Mouse (Mus musculus): Measurements from ENCODE around the gene Sptbn2. TPM values are rescaled to one million over a fixed set of nuclear protein-coding genes. Genes with fewer than 3 reads are reported as not detected.

Sptbn2 gene
- polyA plus RNA-seq, 1 experiment from 2014 or later: 1.3 TPM

DNA sequence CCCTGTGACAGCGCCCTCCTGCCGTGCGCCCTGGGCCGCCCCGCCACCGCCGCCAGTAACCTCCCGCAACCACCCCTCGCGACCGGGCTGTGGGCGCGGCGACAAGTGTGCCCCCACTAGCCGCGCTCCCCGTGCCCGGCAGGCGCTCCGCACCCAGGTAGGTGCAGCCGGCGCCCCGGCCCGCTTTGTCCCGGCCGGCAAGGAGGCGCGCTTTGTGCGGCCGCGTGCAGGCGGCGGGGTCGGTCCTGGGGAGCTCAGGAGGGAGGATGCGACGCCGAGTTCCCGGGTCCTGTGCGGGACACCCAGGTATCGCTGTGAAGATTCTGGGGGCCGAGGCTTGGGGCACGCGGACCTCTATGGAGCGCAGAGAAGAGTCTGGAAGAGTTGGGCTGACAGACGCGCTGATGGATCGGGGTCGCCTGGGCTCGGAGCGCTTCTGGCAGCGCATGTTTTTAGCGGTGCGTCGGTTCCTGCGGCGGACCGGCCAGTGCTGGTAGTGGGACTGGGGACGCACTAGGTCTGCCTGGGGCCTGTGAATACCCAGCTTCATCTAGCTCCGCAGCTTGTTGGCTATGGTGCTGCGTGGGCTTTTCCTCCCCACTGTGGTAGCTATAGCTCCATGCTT lies 1.3 kb downstream of the Sptbn2 start:
- no peak for TF ChIP-seq CTCF (IDR thresholded peaks at IDR 0.05; ENCODE audit: low read depth)
- Histone ChIP-seq H3K4me1 (ENCODE audit: insufficient read depth) (no peaks in the 10 kb centered on the region), H3K4me2 (peak overlapping the region; percentile 100), H3K9ac (peak overlapping the region; percentile 52), H3K36me3 (ENCODE audit: insufficient read depth) (no peaks in the 10 kb centered on the region), H3K27ac (ENCODE audit: low read depth) (no peak overlapping the region), H3K4me3 (ENCODE audit: low read depth, low read length) (peak overlapping the region; percentile 51), H3K27me3 (ENCODE audit: insufficient read depth, low read length) (peaks cover 46% of the 10 kb centered on the region), H3K9me3 (ENCODE audit: low read depth, low read length) (no peaks in the 10 kb centered on the region)
- DNase-seq (peak; percentile 59), ATAC-seq (ENCODE audit: insufficient read depth) (0 out of 2 replicates have a peak, but pooled peaks have one; percentile 21)
- under 1% methylated on average over 60 of the region's 60 CpGs for WGBS

DNA sequence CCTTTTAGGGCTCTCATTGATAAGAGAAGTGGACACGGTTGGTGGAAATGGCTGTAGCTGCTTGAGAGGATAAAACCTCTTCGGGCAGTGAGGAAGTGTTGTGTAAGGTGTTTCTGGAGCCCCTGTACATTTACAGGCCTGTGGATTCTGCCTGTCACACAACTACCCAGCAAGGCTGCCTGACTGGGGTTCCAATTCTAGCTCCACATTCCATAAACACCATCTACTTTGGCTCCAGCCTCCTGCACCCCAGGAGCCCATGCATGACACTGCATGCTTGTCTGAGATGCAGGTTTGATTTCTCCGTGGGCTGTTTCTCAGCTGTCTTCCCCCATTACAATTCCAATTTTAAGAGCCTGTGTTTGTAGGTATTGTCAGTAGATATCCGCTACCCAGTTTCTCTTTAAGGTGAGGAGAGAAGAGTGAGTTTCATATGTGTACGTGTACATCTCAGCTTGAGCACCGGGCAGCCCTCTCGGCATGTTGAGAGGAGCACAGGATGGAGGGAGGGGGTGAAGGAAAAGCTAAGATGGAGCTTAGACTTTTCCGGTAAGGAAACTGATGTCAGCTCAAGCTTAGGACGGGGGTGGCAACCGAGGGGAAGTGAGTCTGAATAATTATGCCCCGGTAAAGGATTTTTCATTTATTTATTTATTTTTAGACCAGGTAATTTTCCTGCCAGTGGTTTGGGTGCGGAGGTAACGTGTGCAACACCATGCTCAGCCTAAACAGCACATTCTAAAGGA lies 2.0 kb downstream of the Sptbn2 start:
- H3K4me3 ChIP-seq (ENCODE audit: low read depth, low read length): peak overlapping the region; percentile 51
- H3K4me1 ChIP-seq (ENCODE audit: insufficient read depth): no peaks in the 10 kb centered on the region
- H3K9me3 ChIP-seq (ENCODE audit: low read depth, low read length): no peaks in the 10 kb centered on the region
- H3K27ac ChIP-seq (ENCODE audit: low read depth): no peak overlapping the region
- no peaks in the 10 kb centered on the region for H3K36me3 ChIP-seq (ENCODE audit: insufficient read depth)
- H3K4me2 ChIP-seq: peak overlapping the region; percentile 100
- peaks cover 46% of the 10 kb centered on the region for H3K27me3 ChIP-seq (ENCODE audit: insufficient read depth, low read length)
- no peak for TF ChIP-seq CTCF (IDR thresholded peaks at IDR 0.05; ENCODE audit: low read depth)
- no peak for DNase-seq
- ATAC-seq (ENCODE audit: insufficient read depth): no peak
- 33% methylated on average over 13 of the region's 13 CpGs for WGBS
- H3K9ac ChIP-seq: peak overlapping the region; percentile 52; the same call in 1 of the 2 replicates

DNA sequence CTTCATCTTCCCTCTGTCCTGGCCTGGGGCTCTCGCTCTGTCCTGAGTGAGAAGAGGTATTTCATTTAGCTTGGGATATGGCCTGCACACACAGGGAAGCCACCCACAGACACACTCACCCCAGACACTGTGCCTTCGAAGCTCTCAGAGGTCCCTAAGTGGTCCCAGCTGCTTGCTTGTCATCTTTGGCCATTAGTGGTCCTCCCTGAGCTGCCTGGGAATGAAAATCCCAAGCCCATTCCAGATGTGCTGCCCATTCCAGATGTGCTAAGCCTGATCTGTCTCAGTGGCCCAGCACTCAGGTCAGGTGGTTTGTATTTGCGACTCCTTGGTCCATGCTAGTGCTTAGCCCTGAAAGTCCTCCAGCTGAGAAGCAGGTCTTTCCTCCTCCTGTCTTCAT lies 2.9 kb downstream of the Sptbn2 start:
- no peak overlapping the region for H3K4me2 ChIP-seq
- no peak for TF ChIP-seq CTCF (IDR thresholded peaks at IDR 0.05; ENCODE audit: low read depth)
- WGBS: 66% methylated on average over 3 of the region's 3 CpGs
- no peaks in the 10 kb centered on the region for H3K36me3 ChIP-seq (ENCODE audit: insufficient read depth)
- no peak for DNase-seq
- H3K4me1 ChIP-seq (ENCODE audit: insufficient read depth): no peaks in the 10 kb centered on the region; the same call in 1 of the 2 replicates
- H3K9me3 ChIP-seq (ENCODE audit: low read depth, low read length): no peaks in the 10 kb centered on the region
- H3K27ac ChIP-seq (ENCODE audit: low read depth): no peak overlapping the region
- H3K9ac ChIP-seq: no peak overlapping the region
- H3K27me3 ChIP-seq (ENCODE audit: insufficient read depth, low read length): peaks cover 46% of the 10 kb centered on the region
- H3K4me3 ChIP-seq (ENCODE audit: low read depth, low read length): no peak overlapping the region
- ATAC-seq (ENCODE audit: insufficient read depth): no peak

DNA sequence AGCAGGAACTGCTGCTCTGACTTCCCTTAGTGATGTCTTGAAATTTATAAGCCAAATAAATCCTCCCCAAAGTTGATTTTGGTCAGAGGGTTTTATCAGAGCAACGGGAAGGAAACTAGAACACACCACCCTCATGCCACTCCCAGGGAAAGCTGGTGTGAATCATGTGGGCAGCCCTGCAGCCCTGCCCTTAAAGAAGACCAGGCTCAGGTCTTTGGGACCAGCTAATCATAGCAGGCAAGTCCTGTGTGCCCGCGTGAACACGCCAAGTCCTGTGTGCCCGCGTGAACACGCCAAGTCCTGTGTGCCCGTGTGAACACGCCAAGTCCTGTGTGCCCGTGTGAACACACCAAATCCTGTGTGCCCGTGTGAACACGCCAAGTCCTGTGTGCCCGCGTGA lies 5.8 kb downstream of the Sptbn2 start:
- Histone ChIP-seq H3K4me2 (no peak overlapping the region), H3K9me3 (ENCODE audit: low read depth, low read length) (no peaks in the 10 kb centered on the region), H3K27me3 (ENCODE audit: insufficient read depth, low read length) (peaks cover 30% of the 10 kb centered on the region), H3K27ac (ENCODE audit: low read depth) (no peak overlapping the region), H3K4me1 (ENCODE audit: insufficient read depth) (no peaks in the 10 kb centered on the region; the same call in 1 of the 2 replicates), H3K9ac (no peak overlapping the region), H3K4me3 (ENCODE audit: low read depth, low read length) (no peak overlapping the region), H3K36me3 (ENCODE audit: insufficient read depth) (no peaks in the 10 kb centered on the region)
- WGBS: 94% methylated on average over 14 of the region's 14 CpGs
- no peak for DNase-seq
- no peak for ATAC-seq (ENCODE audit: insufficient read depth)
- TF ChIP-seq CTCF (IDR thresholded peaks at IDR 0.05; ENCODE audit: low read depth): no peak

DNA sequence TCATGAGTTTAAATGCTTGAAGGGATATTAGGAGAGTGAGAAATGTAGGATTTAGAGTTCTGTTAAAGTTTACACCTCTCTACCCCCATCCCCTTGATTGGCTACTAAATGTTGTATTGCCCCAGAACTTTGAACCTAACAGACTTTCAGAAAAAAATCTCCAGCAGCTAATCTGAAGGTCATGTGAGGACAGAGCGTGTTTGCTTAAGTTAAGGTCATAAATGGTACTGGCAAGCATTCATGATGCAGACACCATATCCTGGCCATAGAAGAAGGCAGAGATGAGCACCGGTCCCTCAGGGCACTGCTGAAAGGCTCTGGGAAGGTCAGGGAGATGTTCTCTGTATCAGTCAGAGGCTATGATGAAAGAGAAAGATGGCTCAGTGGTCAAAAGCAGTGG lies 6.3 kb downstream of the Sptbn2 start:
- DNase-seq (no peak), ATAC-seq (ENCODE audit: insufficient read depth) (no peak)
- Histone ChIP-seq H3K9me3 (ENCODE audit: low read depth, low read length) (no peaks in the 10 kb centered on the region), H3K4me1 (ENCODE audit: insufficient read depth) (no peaks in the 10 kb centered on the region; the same call in 1 of the 2 replicates), H3K9ac (no peak overlapping the region), H3K27ac (ENCODE audit: low read depth) (no peak overlapping the region), H3K4me2 (no peak overlapping the region), H3K4me3 (ENCODE audit: low read depth, low read length) (no peak overlapping the region), H3K27me3 (ENCODE audit: insufficient read depth, low read length) (peaks cover 27% of the 10 kb centered on the region), H3K36me3 (ENCODE audit: insufficient read depth) (no peaks in the 10 kb centered on the region)
- no peak for TF ChIP-seq CTCF (IDR thresholded peaks at IDR 0.05; ENCODE audit: low read depth)
- WGBS: 93% methylated on average over 2 of the region's 2 CpGs

DNA sequence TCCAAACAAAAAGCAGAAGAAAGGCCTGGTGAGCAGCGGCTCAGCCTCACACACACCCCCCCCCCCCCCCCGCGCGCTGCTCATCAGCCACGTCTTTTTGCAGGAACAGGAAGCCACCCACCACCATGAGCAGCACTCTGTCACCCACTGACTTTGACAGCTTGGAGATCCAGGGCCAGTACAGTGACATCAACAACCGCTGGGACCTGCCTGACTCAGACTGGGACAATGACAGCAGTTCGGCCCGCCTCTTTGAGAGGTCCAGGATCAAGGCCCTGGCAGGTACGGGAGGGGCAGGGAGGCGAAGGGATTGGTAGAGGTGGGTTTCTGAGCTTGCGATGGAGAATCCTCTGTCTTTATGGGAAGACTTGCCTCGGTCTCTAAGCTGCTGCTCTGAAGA lies 7.7 kb downstream of the Sptbn2 start:
- H3K4me3 ChIP-seq (ENCODE audit: low read depth, low read length): no peak overlapping the region
- no peak for DNase-seq
- no peak for ATAC-seq (ENCODE audit: insufficient read depth)

DNA sequence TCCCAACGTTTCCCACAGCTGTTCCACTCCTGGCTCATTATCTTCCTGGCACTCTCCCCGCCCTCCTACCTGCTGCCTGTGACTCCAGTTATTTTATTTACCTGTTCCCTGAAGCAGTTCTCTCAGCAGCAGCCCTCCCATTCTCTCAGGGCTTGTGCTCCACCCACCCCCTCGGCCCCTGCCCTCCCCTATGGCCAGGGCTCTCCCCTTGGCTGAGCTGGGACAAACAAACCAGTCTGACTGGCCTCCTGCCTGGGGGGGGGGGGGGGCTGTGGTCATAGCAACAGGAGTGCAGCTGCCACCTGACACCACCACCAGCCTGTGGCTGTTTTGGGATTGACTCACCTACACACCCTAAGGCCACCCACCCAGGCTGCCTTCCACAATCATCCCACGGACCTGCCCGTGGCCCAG lies 8.4 kb downstream of the Sptbn2 start:
- DNase-seq: peak; percentile 15
- H3K4me3 ChIP-seq (ENCODE audit: low read depth, low read length): no peak overlapping the region
- H3K36me3 ChIP-seq (ENCODE audit: insufficient read depth): no peaks in the 10 kb centered on the region
- ATAC-seq (ENCODE audit: insufficient read depth): peak; percentile 71
- H3K4me1 ChIP-seq (ENCODE audit: insufficient read depth): no peaks in the 10 kb centered on the region; the same call in 1 of the 2 replicates
- no peaks in the 10 kb centered on the region for H3K9me3 ChIP-seq (ENCODE audit: low read depth, low read length)
- 0 out of 2 replicates have a peak overlapping the region, but pooled peaks have one; percentile 12 for H3K4me2 ChIP-seq
- TF ChIP-seq CTCF (IDR thresholded peaks at IDR 0.05; ENCODE audit: low read depth): no peak
- WGBS: 25% methylated on average over 5 of the region's 5 CpGs
- no peak overlapping the region for H3K27ac ChIP-seq (ENCODE audit: low read depth)
- no peak overlapping the region for H3K9ac ChIP-seq
- H3K27me3 ChIP-seq (ENCODE audit: insufficient read depth, low read length): peaks cover 7% of the 10 kb centered on the region

More for the DNA sequence above, 7.7 kb downstream of the Sptbn2 start:
- H3K9ac ChIP-seq: no peak overlapping the region
- peak overlapping the region; percentile 16; the same call in 1 of the 2 replicates for H3K4me2 ChIP-seq
- peaks cover 13% of the 10 kb centered on the region for H3K27me3 ChIP-seq (ENCODE audit: insufficient read depth, low read length)
- no peaks in the 10 kb centered on the region for H3K36me3 ChIP-seq (ENCODE audit: insufficient read depth)
- no peaks in the 10 kb centered on the region; the same call in 1 of the 2 replicates for H3K4me1 ChIP-seq (ENCODE audit: insufficient read depth)
- 27% methylated on average over 12 of the region's 12 CpGs for WGBS
- no peak for TF ChIP-seq CTCF (IDR thresholded peaks at IDR 0.05; ENCODE audit: low read depth)
- no peaks in the 10 kb centered on the region for H3K9me3 ChIP-seq (ENCODE audit: low read depth, low read length)
- no peak overlapping the region for H3K27ac ChIP-seq (ENCODE audit: low read depth)

Data from lung, embryonic 14.5 days (tissue).